Mouse (Mus musculus) MEL (cell line): ENCODE measurements around the gene Cbln3. TPM values are rescaled to one million over a fixed set of nuclear protein-coding genes. Genes with fewer than 3 reads are reported as not detected.

ENCODE experiments used
- DNase-seq: peaks from one replicate; pipeline ENCODE4 v3.0.0; 2011; ENCODE audit warnings: low read depth, low spot score
- H3K27ac ChIP-seq: 2 replicates; pipeline ENCODE4 v1.5.1; 2012; ENCODE audit warnings: low read depth, mild to moderate bottlenecking, control low read depth, low read length, moderate library complexity; ENCODE audit not compliant: control insufficient read depth
- H3K27me3 ChIP-seq, 2 experiments: fragments of 150-350 bp in 1 of 2; sonication (generic) in 1 of 2; 2 replicates each; pipeline ENCODE4 v1.6.1; 2012; ENCODE audit warnings: low read length in 2 of 2, mild to moderate bottlenecking in 2 of 2, improper control_type of control experiment in 1 of 2, moderate library complexity in 1 of 2; ENCODE audit not compliant: insufficient read depth in 2 of 2, control insufficient read depth in 1 of 2
- H3K36me3 ChIP-seq, 2 experiments: 2 replicates each; pipeline ENCODE4 v1.6.1; 2012 to 2014; ENCODE audit warnings: low read length in 2 of 2, improper control_type of control experiment in 1 of 2, inconsistent platforms in 1 of 2, mild to moderate bottlenecking in 1 of 2; ENCODE audit not compliant: insufficient read depth in 2 of 2, control insufficient read depth in 1 of 2
- H3K4me1 ChIP-seq, 2 experiments: fragments of 150-350 bp in 1 of 2; sonication (generic) in 1 of 2; 2 replicates each; pipeline ENCODE4 v1.6.1; 2012; ENCODE audit warnings: low read length in 2 of 2, improper control_type of control experiment in 1 of 2, mild to moderate bottlenecking in 1 of 2; ENCODE audit not compliant: insufficient read depth in 2 of 2, control insufficient read depth in 1 of 2
- H3K4me3 ChIP-seq, 2 experiments: fragments of 150-350 bp in 1 of 2; sonication (generic) in 1 of 2; 2 replicates each; pipeline ENCODE4 v1.5.1; 2012; ENCODE audit warnings: low read depth in 2 of 2, low read length in 2 of 2, mild to moderate bottlenecking in 2 of 2, moderate library complexity in 2 of 2, control low read depth in 1 of 2, improper control_type of control experiment in 1 of 2; ENCODE audit not compliant: control insufficient read depth in 1 of 2, insufficient read depth in 1 of 2
- H3K79me2 ChIP-seq: 2 replicates; pipeline ENCODE4 v1.6.1; 2012; ENCODE audit warnings: mild to moderate bottlenecking, low read length, moderate library complexity; ENCODE audit not compliant: control insufficient read depth, poor library complexity, insufficient read depth
- H3K9ac ChIP-seq: 2 replicates; pipeline ENCODE4 v1.6.1; 2012; ENCODE audit warnings: low read depth, mild to moderate bottlenecking, control low read depth, low read length, moderate library complexity; ENCODE audit not compliant: control insufficient read depth, poor library complexity, severe bottlenecking
- H3K9me3 ChIP-seq: fragments of 150-350 bp; sonication (generic); replicated peaks from 2 replicates; pipeline ENCODE4 v1.6.1; 2012; ENCODE audit warnings: mild to moderate bottlenecking, low read length, improper control_type of control experiment, moderate library complexity; ENCODE audit not compliant: insufficient read depth
- CHD2 ChIP-seq: IDR thresholded peaks from 2 replicates; pipeline ENCODE4 v1.6.1; 2011; ENCODE audit warnings: low read length, improper control_type of control experiment
- ELF1 ChIP-seq: IDR thresholded peaks from 2 replicates; pipeline ENCODE4 v1.6.1; 2014; ENCODE audit warnings: low read depth, mild to moderate bottlenecking, inconsistent platforms, low read length, improper control_type of control experiment, moderate library complexity
- EP300 ChIP-seq, 2 experiments: IDR thresholded peaks; 2 replicates each; pipeline ENCODE4 v1.6.1; 2011; ENCODE audit warnings: improper control_type of control experiment in 2 of 2, low read length in 2 of 2, low read depth in 1 of 2, mild to moderate bottlenecking in 1 of 2
- GABPA ChIP-seq: IDR thresholded peaks from 2 replicates; pipeline ENCODE4 v1.6.1; 2012; ENCODE audit warnings: low read depth, mild to moderate bottlenecking, inconsistent platforms, low read length, improper control_type of control experiment, moderate library complexity
- GATA1 ChIP-seq: IDR thresholded peaks from 2 replicates; pipeline ENCODE4 v1.6.1; 2011; ENCODE audit warnings: low read depth, low read length, improper control_type of control experiment
- HCFC1 ChIP-seq: IDR thresholded peaks from 2 replicates; pipeline ENCODE4 v1.6.1; 2012; ENCODE audit warnings: low read depth, mild to moderate bottlenecking, inconsistent platforms, low read length, improper control_type of control experiment, moderate library complexity
- MAFK ChIP-seq: IDR thresholded peaks from 2 replicates; pipeline ENCODE4 v1.6.1; 2011; ENCODE audit warnings: low read depth, mild to moderate bottlenecking, low read length, improper control_type of control experiment, borderline replicate concordance
- MAX ChIP-seq: IDR thresholded peaks from 2 replicates; pipeline ENCODE4 v1.6.1; 2011; ENCODE audit warnings: low read length, improper control_type of control experiment
- MAZ ChIP-seq: IDR thresholded peaks from 2 replicates; pipeline ENCODE4 v1.6.1; 2012; ENCODE audit warnings: low read depth, mild to moderate bottlenecking, inconsistent platforms, low read length, improper control_type of control experiment
- MYB ChIP-seq: IDR thresholded peaks from 2 replicates; pipeline ENCODE4 v1.6.1; 2011; ENCODE audit warnings: mild to moderate bottlenecking, low read depth, low read length, improper control_type of control experiment
- NELFE ChIP-seq: IDR thresholded peaks from 2 replicates; pipeline ENCODE4 v1.6.1; 2011; ENCODE audit warnings: low read depth, low read length, improper control_type of control experiment
- SMC3 ChIP-seq: IDR thresholded peaks from 2 replicates; pipeline ENCODE4 v1.6.1; 2011; ENCODE audit warnings: low read depth, low read length, improper control_type of control experiment
- TBP ChIP-seq: IDR thresholded peaks from 2 replicates; pipeline ENCODE4 v1.8.0; 2011; ENCODE audit warnings: low read depth, low read length, improper control_type of control experiment
- TCF12 ChIP-seq: IDR thresholded peaks from 2 replicates; pipeline ENCODE4 v1.6.1; 2014; ENCODE audit warnings: low read depth, mild to moderate bottlenecking, inconsistent platforms, low read length, improper control_type of control experiment, moderate library complexity
- ZC3H11A ChIP-seq: IDR thresholded peaks from 2 replicates; pipeline ENCODE4 v1.6.1; 2012; ENCODE audit warnings: low read depth, mild to moderate bottlenecking, inconsistent platforms, low read length, improper control_type of control experiment
- ZMIZ1 ChIP-seq: IDR thresholded peaks from 2 replicates; pipeline ENCODE4 v1.6.1; 2012; ENCODE audit warnings: low read depth, mild to moderate bottlenecking, inconsistent platforms, low read length, improper control_type of control experiment, moderate library complexity
- ZNF384 ChIP-seq: IDR thresholded peaks from 2 replicates; pipeline ENCODE4 v1.6.1; 2012; ENCODE audit warnings: low read depth, mild to moderate bottlenecking, inconsistent platforms, low read length, improper control_type of control experiment
- polyA plus RNA-seq, 2 experiments: library from polyadenylated mRNA; stranded (reverse) in 1 of 2; unstranded in 1 of 2; fragments of >175 nt in 1 of 2; fragments of >200 nt in 1 of 2; gene quantifications; 2 replicates each; pipeline versions ENCODE4 v1.2.1 to v1.2.4; 2012; ENCODE audit warnings: low replicate concordance in 2 of 2, low read depth in 1 of 2; ENCODE audit not compliant: insufficient read length in 2 of 2, insufficient read depth in 1 of 2, missing spikeins in 1 of 2
- total RNA-seq: library from RNA; depleted of rRNA; stranded (reverse); fragments of 300-350 nt; gene quantifications from 2 replicates; pipeline ENCODE4 v1.2.3, GENCODE M21; 2012

Gene Cbln3
- total and polyA plus RNA-seq, 3 experiments = 0.19 TPM; not detected in 2

DNA sequence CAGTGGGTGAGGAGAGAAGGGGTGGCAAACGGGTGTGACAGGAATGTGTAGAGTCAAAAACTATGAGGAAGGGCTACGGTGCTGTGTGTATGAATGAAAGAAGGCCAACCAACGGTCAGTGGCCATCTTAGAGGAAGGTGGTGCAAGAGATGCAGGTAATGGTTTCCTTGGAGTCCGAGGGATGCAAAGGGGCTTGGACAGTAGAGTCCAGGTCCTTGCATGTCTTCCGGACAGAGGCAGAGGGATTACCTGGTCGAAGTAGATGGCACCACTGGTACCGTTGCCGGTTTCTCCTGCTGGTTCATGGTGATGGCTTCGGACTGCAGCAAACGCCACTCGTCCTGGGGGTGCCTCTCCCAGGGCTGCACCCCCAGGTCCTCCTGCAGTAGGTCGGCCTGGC, 529 bp downstream of the Cbln3 start:
- TF ChIP-seq MYB (no peak), GATA1 (no peak), NELFE (no peak), MAX (no peak), HCFC1 (no peak), ZMIZ1 (no peak), EP300 (IDR thresholded peaks at IDR 0.05; ENCODE audit: low read depth in 1 of 2, low read length in 2 of 2) (no peak), MAFK (no peak), SMC3 (no peak), CHD2 (no peak), ELF1 (no peak)
- Histone ChIP-seq H3K79me2 (peaks cover 4% of the 10 kb centered on the region), H3K36me3 (peaks cover 0 to 10% of the 10 kb centered on the region in 2 experiments; a peak in 2 of 4 replicates), H3K4me3 (no peak overlapping the region), H3K4me1 (peaks cover 4 to 29% of the 10 kb centered on the region in 2 experiments), H3K9ac (no peak overlapping the region), H3K9me3 (no peaks in the 10 kb centered on the region), H3K27ac (no peak overlapping the region), H3K27me3 (no peaks in the 10 kb centered on the region)
- DNase-seq = no peak

DNA sequence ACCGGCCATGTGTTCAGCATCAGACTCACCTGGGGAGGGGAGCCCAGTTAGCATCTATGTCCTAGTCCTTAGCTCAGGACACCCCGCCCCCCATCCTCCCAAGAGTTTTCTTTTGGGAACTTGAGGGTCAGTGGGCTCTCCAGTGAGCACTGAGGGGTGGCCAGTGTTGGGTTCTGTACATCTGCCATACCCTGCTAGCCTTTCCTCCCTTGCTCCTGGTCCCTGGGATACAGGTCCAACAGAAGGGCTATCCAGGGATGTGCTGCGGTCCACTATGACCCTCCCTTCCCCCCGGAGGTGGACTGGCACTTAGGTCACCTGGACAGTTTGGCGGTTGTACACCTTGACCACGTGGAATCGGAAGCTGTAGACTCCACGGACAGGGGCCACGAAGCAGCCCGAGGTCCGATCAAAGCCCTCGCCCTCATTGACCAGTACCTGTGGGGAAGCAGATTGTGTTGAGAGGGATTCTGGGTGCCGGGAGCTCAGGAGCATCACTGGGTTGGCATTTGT, 987 bp downstream of the Cbln3 start:
- Histone ChIP-seq H3K9me3 (no peaks in the 10 kb centered on the region), H3K9ac (no peak overlapping the region), H3K27me3 (no peaks in the 10 kb centered on the region), H3K4me3 (no peak overlapping the region), H3K79me2 (peaks cover 4% of the 10 kb centered on the region), H3K4me1 (peaks cover 4 to 29% of the 10 kb centered on the region in 2 experiments), H3K36me3 (peaks cover 0 to 10% of the 10 kb centered on the region in 2 experiments; a peak in 2 of 4 replicates), H3K27ac (no peak overlapping the region)
- DNase-seq = no peak
- no peak for TF ChIP-seq ZNF384
- TF ChIP-seq CHD2 = no peak
- no peak for TF ChIP-seq MAZ
- TF ChIP-seq ZC3H11A = no peak
- no peak for TF ChIP-seq TCF12
- TF ChIP-seq HCFC1 = no peak
- TF ChIP-seq GABPA = no peak
- TF ChIP-seq TBP = no peak
